8 mouse cellular contexts compared by ENCODE assay signal in the genomic region with DNA sequence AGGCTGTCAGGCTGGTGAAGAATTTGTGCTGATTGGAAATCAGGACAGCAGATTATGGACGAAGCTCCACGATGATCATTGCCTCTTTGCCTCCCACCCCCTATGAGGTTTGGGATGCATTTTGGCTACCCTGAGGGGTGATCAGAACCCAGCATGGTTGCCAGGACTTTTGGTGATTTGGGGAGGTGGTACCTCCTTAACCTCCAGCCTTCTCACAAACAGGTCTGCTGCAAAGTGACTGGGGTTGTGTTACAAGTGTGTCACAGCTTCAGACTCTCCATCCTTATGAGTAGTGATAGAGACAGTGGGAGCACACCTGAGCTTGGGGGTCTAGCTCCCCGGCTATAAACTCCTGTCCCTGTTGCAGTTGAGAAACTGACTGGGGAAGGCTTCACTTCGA. TPM values are rescaled to one million over a fixed set of nuclear protein-coding genes. Genes with fewer than 3 reads are reported as not detected.
A peak's percentile ranks its signal among the peaks of the same experiment; 100 is the strongest.
DNase-seq lines count a peak whose midpoint lies in the region; ATAC-seq and TF ChIP-seq lines count a peak whose summit lies in the region.

No protein-coding gene starts in this region.

- H3K27ac ChIP-seq in forebrain, embryonic 10.5 days: peak overlapping the region; percentile 97
- no peak overlapping the region; the same call in 1 of the 2 replicates for H3K27ac ChIP-seq in neural tube, embryonic 14.5 days (ENCODE audit: low read depth, low read length)

- TF ChIP-seq POLR2A in lung, adult 2 months (IDR thresholded peaks at IDR 0.05; ENCODE audit: borderline replicate concordance, extremely low read depth, low read depth, low read length): no peak

- no peak for TF ChIP-seq CTCF in lung, adult 2 months (IDR thresholded peaks at IDR 0.05; ENCODE audit: insufficient read depth, low read length)

- H3K4me3 ChIP-seq in lung, adult 2 months (replicated peaks; ENCODE audit: extremely low read depth, low read depth, low read length): peak overlapping the region; percentile 84
- peak overlapping the region; percentile 91 for H3K4me3 ChIP-seq in forebrain, embryonic 10.5 days
- H3K4me3 ChIP-seq in neural tube, embryonic 14.5 days (ENCODE audit: low read depth, low read length): peak overlapping the region; percentile 76

- peak overlapping the region; percentile 98 for H3K4me2 ChIP-seq in neural tube, embryonic 14.5 days (ENCODE audit: low read depth, low read length)

- H3K9ac ChIP-seq in neural tube, embryonic 14.5 days (replicated peaks; ENCODE audit: low read depth, low read length): peak overlapping the region; percentile 84

- no peaks in the 10 kb centered on the region for H3K9me3 ChIP-seq in forebrain, embryonic 10.5 days
- H3K9me3 ChIP-seq in neural tube, embryonic 14.5 days (ENCODE audit: control insufficient read depth, low read length): no peaks in the 10 kb centered on the region

- 25% methylated on average over 4 of the region's 4 CpGs for WGBS in lung, adult 2 months
- WGBS in forebrain, embryonic 10.5 days: 26% methylated on average over 4 of the region's 4 CpGs
- WGBS in neural tube, embryonic 14.5 days: 21% methylated on average over 4 of the region's 4 CpGs

- peaks cover 43% of the 10 kb centered on the region for H3K27me3 ChIP-seq in forebrain, embryonic 10.5 days (ENCODE audit: poor library complexity, severe bottlenecking)
- peaks cover 3% of the 10 kb centered on the region; the same call in 1 of the 2 replicates for H3K27me3 ChIP-seq in neural tube, embryonic 14.5 days (ENCODE audit: control insufficient read depth, insufficient read depth, low read length)

- ATAC-seq in neural tube, embryonic 14.5 days (ENCODE audit: low read depth): no peak

- peaks cover 24% of the 10 kb centered on the region for H3K4me1 ChIP-seq in lung, adult 2 months (ENCODE audit: control insufficient read depth, insufficient read depth, low read length)
- peaks cover 76% of the 10 kb centered on the region for H3K4me1 ChIP-seq in forebrain, embryonic 10.5 days
- peaks cover 50% of the 10 kb centered on the region for H3K4me1 ChIP-seq in neural tube, embryonic 14.5 days (ENCODE audit: control insufficient read depth, insufficient read depth, low read length)

- H3K36me3 ChIP-seq in forebrain, embryonic 10.5 days (replicated peaks): no peaks in the 10 kb centered on the region
- H3K36me3 ChIP-seq in neural tube, embryonic 14.5 days (ENCODE audit: control insufficient read depth, insufficient read depth, low read length): no peaks in the 10 kb centered on the region

- DNase-seq in lung, adult 2 months: no peak
- no peak for DNase-seq in lung, postnatal 25 days (ENCODE audit: low spot score)
- no peak for DNase-seq in forebrain, embryonic 10.5 days (ENCODE audit: extremely low spot score, low spot score)
- peak; percentile 3 for DNase-seq in kidney, postnatal 14 days
- no peak for DNase-seq in gastrocnemius, postnatal 10 days
- DNase-seq in layer of hippocampus, postnatal 25 days (ENCODE audit: extremely low spot score in 1 of 2, low spot score in 1 of 2): no peak
- no peak for DNase-seq in spleen, adult 12 weeks (ENCODE audit: low spot score)

RNA-seq across cellular contexts. Expression of gene Rxra, which starts 2.1 kb away (rescaled TPM):
- 71.3 and 81.8 TPM in 2 replicates for polyA plus RNA-seq in lung, adult 2 months (2012; rRNA removed)
- 7.7 and 7.8 TPM in 2 replicates for polyA plus RNA-seq in forebrain, embryonic 10.5 days (2016; fragmentation: Nextera tagmentation; extraction: Ambion mirVana)
- 1.6 and 2.7 TPM in 2 replicates for polyA plus RNA-seq in neural tube, embryonic 14.5 days (2014; fragmentation: Nextera tagmentation; extraction: Ambion mirVana)
- total RNA-seq in gastrocnemius, postnatal 10 days (2021): 10 to 100 TPM; 58.8 to 61.3 TPM
- total RNA-seq in layer of hippocampus, postnatal 25 days (2021): 10 to 100 TPM; 22.2 to 29.1 TPM
